Mouse (Mus musculus) lung, postnatal 0 days (tissue): ENCODE data around the gene Msi2. TPM values are rescaled to one million over a fixed set of nuclear protein-coding genes. Genes with fewer than 3 reads are reported as not detected.

Experiments
- ATAC-seq: fragments of 200-750 bp; cut with Nextera tagmentation; 2 replicates; pipeline ENCODE4 v1.8.0; 2017; ENCODE audit warnings: moderate library complexity
- DNase-seq: peaks from one replicate; pipeline ENCODE4 v3.0.0-alpha.2; 2016; ENCODE audit warnings: low spot score
- H3K27ac ChIP-seq: fragments of 300-500 bp; sonication (generic); 2 replicates; pipeline ENCODE4 v1.5.1; 2014; ENCODE audit warnings: antibody characterized with exemption, mild to moderate bottlenecking, low read length, mixed read lengths
- H3K27me3 ChIP-seq: fragments of 300-500 bp; sonication (generic); replicated peaks from 2 replicates; pipeline ENCODE4 v1.6.1; 2014; ENCODE audit warnings: low read length, mixed read lengths; ENCODE audit not compliant: insufficient read depth
- H3K36me3 ChIP-seq: fragments of 300-500 bp; sonication (generic); 2 replicates; pipeline ENCODE4 v1.6.1; 2014; ENCODE audit warnings: low read length, mixed read lengths; ENCODE audit not compliant: insufficient read depth
- H3K4me1 ChIP-seq: fragments of 300-500 bp; sonication (generic); 2 replicates; pipeline ENCODE4 v1.6.1; 2014; ENCODE audit warnings: antibody characterized with exemption, low read depth, low read length, mixed read lengths; ENCODE audit not compliant: insufficient read depth
- H3K4me2 ChIP-seq: fragments of 300-500 bp; sonication (generic); replicated peaks from 2 replicates; pipeline ENCODE4 v1.6.1; 2014; ENCODE audit warnings: low read depth, mild to moderate bottlenecking, low read length, moderate library complexity, mixed read lengths
- H3K4me3 ChIP-seq: fragments of 300-500 bp; sonication (generic); 2 replicates; pipeline ENCODE4 v1.5.1; 2014; ENCODE audit warnings: low read depth, low read length
- H3K9ac ChIP-seq: fragments of 300-500 bp; sonication (generic); replicated peaks from 2 replicates; pipeline ENCODE4 v1.6.1; 2014; ENCODE audit warnings: low read depth, mild to moderate bottlenecking
- H3K9me3 ChIP-seq: fragments of 300-500 bp; sonication (generic); 2 replicates; pipeline ENCODE4 v1.6.1; 2016; ENCODE audit warnings: low read length, mixed read lengths
- CTCF ChIP-seq: IDR thresholded peaks from 2 replicates; pipeline ENCODE4 v1.5.1; 2016; ENCODE audit warnings: antibody characterized with exemption, mild to moderate bottlenecking
- EP300 ChIP-seq: IDR thresholded peaks from 2 replicates; pipeline ENCODE4 v1.6.1; 2016; ENCODE audit warnings: antibody characterized with exemption, mild to moderate bottlenecking, control low read depth
- WGBS: fragments of 180-500 bp; shearing (Covaris S2); extraction: QIAGEN DNeasy Blood & Tissue Kit; methylation state at CpG from one replicate; pipeline ENCODE4 v1.1.7; 2014; 5-methylcytosine and 5-hydroxymethylcytosine counted together
- polyA plus RNA-seq: library from polyadenylated mRNA; unstranded; fragments of >200 nt; fragmentation: Nextera tagmentation; extraction: Ambion mirVana; gene quantifications from 2 replicates; pipeline ENCODE4 v1.2.1, GENCODE M21; 2015

The Msi2 gene
- polyA plus RNA-seq, 1 experiment from 2014 or later: 12.6 TPM

GRCm38 (mm10) chr11:88424034-88424767, 294.1 kb downstream of the Msi2 start:
- H3K4me2 ChIP-seq: no peak overlapping the region
- no peak overlapping the region for H3K27ac ChIP-seq
- H3K4me1 ChIP-seq: no peaks in the 10 kb centered on the region; the same call in 1 of the 2 replicates
- TF ChIP-seq EP300 (no peak), CTCF (no peak)
- WGBS: 69% methylated on average over 20 of the region's 20 CpGs
- no peak overlapping the region for H3K9ac ChIP-seq
- no peaks in the 10 kb centered on the region for H3K9me3 ChIP-seq
- H3K36me3 ChIP-seq: no peaks in the 10 kb centered on the region
- no peaks in the 10 kb centered on the region for H3K27me3 ChIP-seq
- DNase-seq (no peak), ATAC-seq (no peak)
- no peak overlapping the region for H3K4me3 ChIP-seq

GRCm38 (mm10) chr11:88421057-88421578, 297.2 kb downstream of the Msi2 start:
- no peak overlapping the region for H3K9ac ChIP-seq
- peak; percentile 13; the same call in 1 of the 2 replicates for ATAC-seq
- DNase-seq: no peak

GRCm38 (mm10) chr11:88419657-88420366, 298.5 kb downstream of the Msi2 start:
- Histone ChIP-seq H3K27ac (no peak overlapping the region), H3K9me3 (no peaks in the 10 kb centered on the region), H3K4me2 (no peak overlapping the region), H3K4me3 (no peak overlapping the region), H3K27me3 (no peaks in the 10 kb centered on the region), H3K36me3 (no peaks in the 10 kb centered on the region), H3K4me1 (no peaks in the 10 kb centered on the region), H3K9ac (no peak overlapping the region)
- TF ChIP-seq EP300 (no peak), CTCF (no peak)
- WGBS: 69% methylated on average over 9 of the region's 9 CpGs
- DNase-seq (no peak), ATAC-seq (no peak)

More at GRCm38 (mm10) chr11:88421057-88421578, 297.2 kb downstream of the Msi2 start:
- no peaks in the 10 kb centered on the region for H3K27me3 ChIP-seq
- no peaks in the 10 kb centered on the region for H3K36me3 ChIP-seq
- H3K4me2 ChIP-seq: no peak overlapping the region
- WGBS: 54% methylated on average over 9 of the region's 9 CpGs
- TF ChIP-seq EP300: no peak
- no peak for TF ChIP-seq CTCF
- no peak overlapping the region for H3K27ac ChIP-seq
- no peaks in the 10 kb centered on the region; the same call in 1 of the 2 replicates for H3K4me1 ChIP-seq
- H3K4me3 ChIP-seq: no peak overlapping the region
- no peaks in the 10 kb centered on the region for H3K9me3 ChIP-seq

- ATAC-seq (no peak), DNase-seq (no peak)
- Histone ChIP-seq H3K27ac (no peak overlapping the region), H3K4me1 (no peaks in the 10 kb centered on the region), H3K36me3 (no peaks in the 10 kb centered on the region), H3K27me3 (no peaks in the 10 kb centered on the region), H3K9me3 (no peaks in the 10 kb centered on the region), H3K9ac (no peak overlapping the region), H3K4me3 (no peak overlapping the region), H3K4me2 (no peak overlapping the region)
- TF ChIP-seq CTCF: no peak
- no peak for TF ChIP-seq EP300
- WGBS: 56% methylated on average over 7 of the region's 7 CpGs
These were observed 299.2 kb downstream of the Msi2 start for GRCm38 (mm10) chr11:88419064-88419463.

- 59% methylated on average over 18 of the region's 18 CpGs for WGBS
- TF ChIP-seq CTCF (no peak), EP300 (no peak)
- ATAC-seq: no peak
These were observed 304.0 kb downstream of the Msi2 start for GRCm38 (mm10) chr11:88414157-88414870.

More at GRCm38 (mm10) chr11:88414157-88414870, 304.0 kb downstream of the Msi2 start:
- Histone ChIP-seq H3K4me1 (no peaks in the 10 kb centered on the region), H3K4me2 (no peak overlapping the region), H3K27ac (no peak overlapping the region), H3K9ac (no peak overlapping the region), H3K9me3 (no peaks in the 10 kb centered on the region), H3K27me3 (no peaks in the 10 kb centered on the region), H3K4me3 (no peak overlapping the region), H3K36me3 (no peaks in the 10 kb centered on the region)
- no peak for DNase-seq
